Mouse (Mus musculus) E14TG2a.4 (cell line): ENCODE data around the gene Fbxo7.

Experiments
- H3K27me3 ChIP-seq: 2 replicates; pipeline ENCODE4 v1.6.1; 2014; ENCODE audit warnings: low read length, control low read depth; ENCODE audit not compliant: insufficient read depth
- H3K36me3 ChIP-seq: 2 replicates; pipeline ENCODE4 v1.6.1; 2014; ENCODE audit warnings: low read length, control low read depth; ENCODE audit not compliant: insufficient read depth
- H3K4me1 ChIP-seq: replicated peaks from 2 replicates; pipeline ENCODE4 v1.6.1; 2014; ENCODE audit warnings: low read depth, low read length, control low read depth
- H3K4me3 ChIP-seq: replicated peaks from 2 replicates; pipeline ENCODE4 v1.5.1; 2014; ENCODE audit warnings: mild to moderate bottlenecking, low read length
- H3K9me3 ChIP-seq: 2 replicates; pipeline ENCODE4 v1.6.1; 2014; ENCODE audit warnings: low read length, control low read depth
- CTCF ChIP-seq: conservative IDR thresholded peaks from 2 replicates; pipeline ENCODE4 v1.5.1; 2014; ENCODE audit warnings: low read length
- NANOG ChIP-seq: IDR thresholded peaks from 2 replicates; pipeline ENCODE4 v1.6.1; 2014; ENCODE audit warnings: borderline replicate concordance, low read length, mixed read lengths
- POU5F1 ChIP-seq: IDR thresholded peaks from 2 replicates; pipeline ENCODE4 v1.6.1; 2014; ENCODE audit warnings: low read length, borderline replicate concordance

Gene Fbxo7

DNA sequence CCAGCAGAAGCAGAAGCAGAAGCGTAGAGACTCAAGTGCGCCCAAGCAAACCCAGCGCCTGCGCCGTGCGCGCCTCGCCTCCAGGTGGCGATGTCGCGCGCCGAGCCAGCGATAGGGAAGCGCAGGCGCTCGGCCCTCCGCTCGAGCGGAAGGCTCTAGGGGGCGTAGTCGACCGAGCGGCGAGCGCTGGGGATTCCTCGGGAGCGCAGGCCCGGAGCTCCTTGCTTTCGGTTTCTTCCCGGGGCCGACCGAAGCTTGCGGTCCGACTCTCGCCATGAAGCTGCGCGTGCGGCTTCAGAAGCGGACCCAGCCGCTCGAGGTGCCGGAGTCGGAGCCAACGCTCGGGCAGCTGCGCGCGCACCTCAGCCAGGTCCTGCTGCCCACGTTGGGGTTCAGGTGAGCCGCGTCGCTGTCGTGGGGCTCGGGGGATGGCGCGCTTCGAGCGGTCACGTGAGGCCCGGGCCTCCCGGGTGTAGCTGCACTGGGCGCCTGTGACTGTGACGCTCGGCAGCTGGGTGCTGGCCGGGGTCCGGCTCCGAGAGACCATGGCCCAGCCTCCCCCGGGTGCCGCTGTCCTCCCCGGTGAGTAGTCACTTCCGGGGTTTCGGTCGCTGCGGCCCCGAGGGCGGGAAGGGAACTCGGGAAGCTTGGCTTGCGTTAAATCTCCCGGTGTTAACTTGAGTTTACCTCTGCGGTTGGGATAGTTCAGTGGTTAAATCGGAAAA, at the start of gene Fbxo7:
Gene Fbxo7 (plus strand): TSS at position 224 of the 725 bp plus-strand sequence.
- peaks cover 62% of the 10 kb centered on the region for H3K4me1 ChIP-seq
- no peak; the same call in 1 of the 2 replicates for TF ChIP-seq CTCF
- TF ChIP-seq NANOG = no peak
- TF ChIP-seq POU5F1 = no peak
- no peaks in the 10 kb centered on the region for H3K9me3 ChIP-seq
- H3K4me3 ChIP-seq = peak within 1 kb of the TSS; percentile 93
- peaks cover 22% of the 10 kb centered on the region for H3K36me3 ChIP-seq
- no peaks in the 10 kb centered on the region for H3K27me3 ChIP-seq

DNA sequence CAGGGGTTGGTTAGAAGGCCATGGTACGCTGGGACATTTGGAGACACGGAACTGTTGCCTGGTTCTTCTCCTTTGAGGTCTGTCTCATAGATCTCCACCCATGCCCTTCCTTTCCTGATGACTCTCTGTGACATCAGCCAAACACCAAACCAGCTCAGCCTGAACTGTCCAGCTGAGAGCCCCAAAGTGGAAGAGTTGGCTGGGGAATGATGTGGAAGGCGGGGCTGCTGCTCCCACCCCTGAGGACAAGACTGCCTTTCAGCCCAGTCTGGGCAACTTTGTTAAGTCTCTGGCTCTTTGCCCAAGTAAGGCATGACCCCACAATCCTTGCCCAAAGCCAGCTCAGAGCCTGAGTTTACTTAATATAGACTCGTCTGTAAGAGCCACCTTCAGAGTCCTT, 48.9 kb upstream of the Fbxo7 start:
- Histone ChIP-seq H3K9me3 (0 out of 2 replicates have a peak, but pooled peaks cover 6% of the 10 kb centered on the region), H3K36me3 (no peaks in the 10 kb centered on the region), H3K27me3 (no peaks in the 10 kb centered on the region), H3K4me1 (0 out of 2 replicates have a peak, but pooled peaks cover under 1% of the 10 kb centered on the region), H3K4me3 (no peak overlapping the region)
- TF ChIP-seq CTCF = no peak
- no peak for TF ChIP-seq NANOG
- TF ChIP-seq POU5F1 = no peak

DNA sequence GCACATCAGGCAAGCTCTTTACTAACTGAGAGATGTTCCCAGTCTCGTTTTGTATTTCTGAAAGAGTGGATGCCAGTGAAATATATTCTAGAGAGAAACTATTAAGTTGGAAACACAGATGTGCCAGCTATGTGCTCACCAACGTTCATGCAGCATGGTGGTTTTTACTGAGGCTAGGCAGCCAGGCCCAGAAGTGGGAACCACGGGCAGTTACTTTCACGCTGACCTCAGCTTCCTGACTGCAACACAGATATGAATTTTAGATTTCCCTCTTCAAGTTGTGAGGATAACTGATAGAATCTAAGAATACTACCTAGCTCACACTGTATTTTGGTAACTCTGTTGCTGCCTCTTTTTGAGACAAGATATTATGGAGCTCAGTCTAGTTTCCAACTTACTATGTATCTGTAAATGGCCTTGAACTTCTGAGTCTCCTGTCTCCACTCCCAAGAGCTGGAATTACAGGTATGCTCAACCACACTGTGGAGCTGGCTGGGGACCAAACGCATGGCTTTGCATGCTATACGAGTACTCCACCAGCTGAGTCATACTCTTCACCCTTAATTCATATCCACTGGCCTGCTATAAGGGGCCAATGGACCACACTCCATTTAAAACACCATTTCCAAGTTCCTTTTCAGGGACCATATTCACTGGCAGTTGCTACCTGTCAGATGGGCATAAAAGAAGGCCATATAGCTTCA, 32.2 kb upstream of the Fbxo7 start:
- no peak for TF ChIP-seq CTCF
- no peak for TF ChIP-seq POU5F1
- no peak for TF ChIP-seq NANOG
- Histone ChIP-seq H3K9me3 (no peaks in the 10 kb centered on the region), H3K27me3 (no peaks in the 10 kb centered on the region), H3K36me3 (no peaks in the 10 kb centered on the region), H3K4me1 (no peaks in the 10 kb centered on the region), H3K4me3 (no peak overlapping the region)

DNA sequence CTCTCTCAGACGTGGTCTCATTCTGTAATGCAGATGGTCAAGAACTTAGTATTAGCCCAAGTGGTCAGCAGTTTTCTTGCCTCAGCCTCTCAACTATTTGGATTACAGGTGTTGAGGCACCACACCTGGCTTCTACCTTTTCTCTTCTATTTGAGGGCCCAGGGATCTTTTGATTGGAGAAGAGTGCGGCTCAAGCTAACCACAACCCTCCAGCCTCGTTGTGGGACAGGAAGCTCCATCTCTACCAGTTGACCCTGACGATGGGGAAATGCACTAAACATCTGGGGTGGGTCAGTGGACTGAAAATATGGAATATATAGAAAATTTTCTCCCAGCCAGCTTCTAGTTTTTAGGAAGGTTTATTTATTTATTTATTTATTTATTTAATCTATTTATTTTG, 29.4 kb upstream of the Fbxo7 start:
- TF ChIP-seq CTCF = no peak
- TF ChIP-seq POU5F1 = no peak
- TF ChIP-seq NANOG = no peak

DNA sequence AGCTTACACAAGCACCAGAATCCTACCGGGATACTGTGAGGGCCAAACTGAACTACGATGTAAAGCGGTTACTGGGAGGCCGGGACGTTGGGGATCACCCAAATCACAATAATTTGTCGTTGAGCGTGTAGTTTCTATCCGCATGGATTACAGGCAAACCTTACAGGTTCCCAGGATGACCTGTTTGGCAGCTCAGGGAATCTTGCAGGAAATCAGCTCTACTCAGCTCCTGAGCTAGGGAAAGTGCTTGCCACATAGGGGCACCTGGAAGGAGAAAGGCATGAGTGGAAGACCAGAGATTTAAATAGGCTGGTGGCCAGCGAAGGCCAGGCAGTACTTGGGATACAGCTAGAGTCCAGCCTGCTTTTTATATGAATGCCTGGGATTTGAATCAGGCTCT, 27.9 kb upstream of the Fbxo7 start:
- Histone ChIP-seq H3K36me3 (no peaks in the 10 kb centered on the region), H3K27me3 (no peaks in the 10 kb centered on the region), H3K4me1 (no peaks in the 10 kb centered on the region), H3K9me3 (no peaks in the 10 kb centered on the region), H3K4me3 (no peak overlapping the region)
- no peak for TF ChIP-seq NANOG
- no peak for TF ChIP-seq CTCF
- TF ChIP-seq POU5F1 = no peak

More for the DNA sequence above, 29.4 kb upstream of the Fbxo7 start:
- H3K4me1 ChIP-seq = no peaks in the 10 kb centered on the region
- no peaks in the 10 kb centered on the region for H3K9me3 ChIP-seq
- no peaks in the 10 kb centered on the region for H3K36me3 ChIP-seq
- H3K27me3 ChIP-seq = no peaks in the 10 kb centered on the region
- no peak overlapping the region for H3K4me3 ChIP-seq

DNA sequence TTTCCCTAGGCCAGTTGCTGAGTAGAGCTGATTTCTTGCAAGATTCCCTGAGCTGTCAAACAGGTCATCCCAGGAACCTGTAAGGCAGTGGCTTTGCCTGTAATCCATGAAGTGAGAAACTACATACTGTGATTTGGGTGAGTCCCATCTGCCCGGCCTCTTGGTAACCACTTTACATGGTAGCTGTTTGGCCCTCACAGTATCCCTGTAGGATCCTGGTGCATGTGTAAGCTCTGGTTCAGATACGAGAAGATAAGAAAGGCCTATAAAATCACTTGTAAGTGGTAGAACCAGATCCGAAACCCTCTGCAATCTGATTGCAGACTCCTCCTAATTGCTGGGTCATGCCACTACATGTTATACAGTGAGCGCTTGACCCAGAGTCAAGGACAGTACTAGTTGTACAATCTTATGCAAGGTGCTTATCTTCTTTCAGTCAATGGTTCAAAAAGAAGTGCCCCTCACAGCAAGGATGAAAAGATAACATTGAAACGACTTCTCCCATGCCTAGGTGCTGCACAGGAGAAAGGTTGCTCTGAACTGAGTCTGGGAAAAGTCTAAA, 27.1 kb upstream of the Fbxo7 start:
- Histone ChIP-seq H3K4me1 (no peaks in the 10 kb centered on the region), H3K36me3 (no peaks in the 10 kb centered on the region), H3K4me3 (no peak overlapping the region), H3K27me3 (no peaks in the 10 kb centered on the region), H3K9me3 (no peaks in the 10 kb centered on the region)
- TF ChIP-seq NANOG = no peak

DNA sequence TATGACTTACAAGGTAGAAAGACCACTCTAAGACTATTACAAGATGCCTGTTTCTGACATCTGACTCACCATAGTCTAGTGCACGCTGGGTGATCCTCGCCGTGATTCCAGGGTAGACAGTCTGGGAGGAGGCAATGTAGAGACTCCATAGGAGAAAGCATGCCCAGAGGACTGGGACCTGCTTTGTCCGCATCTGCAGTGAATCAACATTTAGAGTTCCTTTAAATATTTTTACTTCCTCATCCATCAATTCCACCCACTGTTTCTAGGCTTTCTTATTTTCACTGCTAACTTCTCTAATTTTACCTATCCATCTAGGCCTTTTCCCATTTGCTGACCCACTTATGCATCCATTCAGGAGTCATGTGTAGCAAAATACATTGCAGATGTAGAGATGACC, 21.3 kb upstream of the Fbxo7 start:
- TF ChIP-seq POU5F1 (no peak), CTCF (no peak), NANOG (no peak)
- H3K36me3 ChIP-seq = no peaks in the 10 kb centered on the region
- H3K4me3 ChIP-seq = no peak overlapping the region
- H3K9me3 ChIP-seq = no peaks in the 10 kb centered on the region
- no peaks in the 10 kb centered on the region for H3K4me1 ChIP-seq
- no peaks in the 10 kb centered on the region for H3K27me3 ChIP-seq

GRCm38 (mm10) chr10:86006455-86006854, 15.3 kb upstream of the Fbxo7 start:
- Histone ChIP-seq H3K4me1 (no peaks in the 10 kb centered on the region), H3K9me3 (no peaks in the 10 kb centered on the region), H3K4me3 (no peak overlapping the region), H3K27me3 (0 out of 2 replicates have a peak, but pooled peaks cover 8% of the 10 kb centered on the region), H3K36me3 (no peaks in the 10 kb centered on the region)
- no peak for TF ChIP-seq NANOG
- no peak for TF ChIP-seq CTCF
- TF ChIP-seq POU5F1 = no peak
